Comparison of ENCODE assay signal across 28 mouse cellular contexts in the genomic region with DNA sequence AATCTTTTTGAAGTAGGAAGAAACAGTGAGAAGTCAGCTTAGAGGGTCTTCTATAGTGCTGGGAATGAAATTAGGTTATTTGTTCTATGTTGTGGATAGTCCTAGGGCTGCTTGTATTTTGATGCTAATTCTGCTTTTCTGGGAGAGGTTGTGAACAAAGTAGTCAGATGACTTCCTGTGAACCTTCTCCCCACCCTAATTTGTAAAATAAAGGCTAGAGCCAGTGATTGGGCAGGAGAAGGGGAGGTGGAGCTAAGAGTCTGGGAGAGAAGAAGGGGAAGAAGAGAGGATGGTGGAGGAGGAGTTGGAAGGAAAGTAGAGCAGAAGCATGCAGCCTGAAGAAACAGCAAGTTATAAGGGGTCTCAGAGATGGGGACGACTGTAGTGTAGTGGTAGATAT.
"Had no signal": no experiment of that assay in that cellular context is flagged by ENCODE, and none has a peak within 500 bp of the region (broad histone marks: within the 10 kb centered on the region; RNA-seq: fewer than 3 reads in every experiment).

No protein-coding gene starts in this region.

- H3K9ac ChIP-seq: limb, embryonic 12.5 days; limb, embryonic 13.5 days; limb, embryonic 15.5 days; liver, embryonic 12.5 days; liver, embryonic 13.5 days; liver, embryonic 14.5 days; liver, embryonic 15.5 days; liver, postnatal 0 days; lung, embryonic 14.5 days; lung, embryonic 15.5 days; midbrain, embryonic 12.5 days; midbrain, embryonic 13.5 days; midbrain, embryonic 15.5 days; neural tube, embryonic 12.5 days; neural tube, embryonic 13.5 days had no signal

- H3K27me3 ChIP-seq: limb, embryonic 12.5 days; limb, embryonic 13.5 days; limb, embryonic 15.5 days; liver, embryonic 12.5 days; liver, embryonic 13.5 days; liver, embryonic 15.5 days; lung, embryonic 15.5 days; megakaryocyte, embryonic 14.5 days; midbrain, embryonic 12.5 days; midbrain, embryonic 13.5 days; midbrain, embryonic 15.5 days; neural tube, embryonic 12.5 days; neural tube, embryonic 13.5 days had no signal

- H3K9me3 ChIP-seq: limb, embryonic 12.5 days; limb, embryonic 13.5 days; limb, embryonic 15.5 days; liver, embryonic 12.5 days; liver, embryonic 13.5 days; liver, embryonic 15.5 days; lung, embryonic 15.5 days; midbrain, embryonic 10.5 days; midbrain, embryonic 12.5 days; midbrain, embryonic 13.5 days; midbrain, embryonic 15.5 days; neural tube, embryonic 12.5 days; neural tube, embryonic 13.5 days had no signal

- DNase-seq: left cerebral cortex, postnatal 4 days; liver; liver, embryonic 13.5 days; liver, postnatal 0 days; lung, adult 18-20 months; lung, adult 2 months; lung, embryonic 14.5 days; lung, postnatal 10 days; lung, postnatal 14 days; lung, postnatal 36 days; lung, postnatal 4 days; midbrain, embryonic 14.5 days had no signal

- H3K4me1 ChIP-seq: limb, embryonic 12.5 days; limb, embryonic 13.5 days; limb, embryonic 15.5 days; liver, embryonic 12.5 days; liver, embryonic 13.5 days; liver, embryonic 15.5 days; lung, embryonic 15.5 days; megakaryocyte, embryonic 14.5 days; midbrain, embryonic 10.5 days; midbrain, embryonic 12.5 days; midbrain, embryonic 13.5 days; midbrain, embryonic 15.5 days; neural tube, embryonic 12.5 days; neural tube, embryonic 13.5 days had no signal

- H3K36me3 ChIP-seq: limb, embryonic 12.5 days; limb, embryonic 13.5 days; limb, embryonic 15.5 days; liver, embryonic 12.5 days; liver, embryonic 13.5 days; liver, embryonic 15.5 days; lung, embryonic 15.5 days; midbrain, embryonic 10.5 days; midbrain, embryonic 12.5 days; midbrain, embryonic 13.5 days; midbrain, embryonic 15.5 days; neural tube, embryonic 12.5 days; neural tube, embryonic 13.5 days had no signal

- H3K27ac ChIP-seq: limb, embryonic 12.5 days; limb, embryonic 13.5 days; limb, embryonic 15.5 days; liver, embryonic 12.5 days; liver, embryonic 13.5 days; liver, embryonic 14.5 days; liver, embryonic 15.5 days; lung, embryonic 15.5 days; macrophage; midbrain, embryonic 10.5 days; midbrain, embryonic 12.5 days; midbrain, embryonic 13.5 days; midbrain, embryonic 15.5 days; neural tube, embryonic 12.5 days; neural tube, embryonic 13.5 days had no signal

- H3K4me3 ChIP-seq: limb, embryonic 12.5 days; limb, embryonic 13.5 days; limb, embryonic 15.5 days; liver, embryonic 12.5 days; liver, embryonic 13.5 days; liver, embryonic 15.5 days; lung, embryonic 15.5 days; megakaryocyte, embryonic 14.5 days; midbrain, embryonic 10.5 days; midbrain, embryonic 12.5 days; midbrain, embryonic 13.5 days; midbrain, embryonic 15.5 days; myocyte; neural tube, embryonic 12.5 days; neural tube, embryonic 13.5 days had no signal
